Mouse (Mus musculus) thymus, adult 2 months (tissue): Measurements from ENCODE around the gene Abcb1a. TPM values are rescaled to one million over a fixed set of nuclear protein-coding genes. Genes with fewer than 3 reads are reported as not detected.
"Not testable (repeated sequence)": the region's sequence is repeated elsewhere in the genome, so short reads cannot be mapped to it uniquely, and the experiment has no call there.

Source experiments
- DNase-seq: peaks from one replicate; pipeline ENCODE4 v3.0.0; 2021
- H3K27ac ChIP-seq: fragments of 200-500 bp; 2 replicates; pipeline ENCODE4 v1.5.1; 2012; ENCODE audit warnings: low read length, control low read depth; ENCODE audit not compliant: control insufficient read depth, insufficient read depth
- H3K27me3 ChIP-seq: fragments of 200-500 bp; 2 replicates; pipeline ENCODE4 v1.6.1; 2012; ENCODE audit warnings: mild to moderate bottlenecking, low read length, moderate library complexity, mixed read lengths; ENCODE audit not compliant: control insufficient read depth, insufficient read depth
- H3K36me3 ChIP-seq: fragments of 200-500 bp; 2 replicates; pipeline ENCODE4 v1.6.1; 2012; ENCODE audit warnings: mild to moderate bottlenecking, low read length, moderate library complexity; ENCODE audit not compliant: control insufficient read depth, insufficient read depth
- H3K4me1 ChIP-seq: fragments of 200-500 bp; replicated peaks from 2 replicates; pipeline ENCODE4 v1.6.1; 2012; ENCODE audit warnings: low read length; ENCODE audit not compliant: control insufficient read depth, insufficient read depth
- H3K4me3 ChIP-seq: fragments of 200-500 bp; 2 replicates; pipeline ENCODE4 v1.5.1; 2012; ENCODE audit warnings: mild to moderate bottlenecking, low read length, control low read depth, moderate library complexity; ENCODE audit not compliant: control insufficient read depth, insufficient read depth
- CTCF ChIP-seq: fragments of 200-500 bp; IDR thresholded peaks from 2 replicates; pipeline ENCODE4 v1.5.1; 2012; ENCODE audit warnings: mild to moderate bottlenecking, control low read depth, low read length, moderate library complexity, borderline replicate concordance; ENCODE audit not compliant: control insufficient read depth, poor library complexity, insufficient read depth; ENCODE audit errors: extremely low read depth
- POLR2A ChIP-seq: fragments of 200-500 bp; IDR thresholded peaks from 2 replicates; pipeline ENCODE4 v1.6.1; 2012; ENCODE audit warnings: mild to moderate bottlenecking, low read length, control low read depth, moderate library complexity; ENCODE audit not compliant: control insufficient read depth, poor library complexity, insufficient read depth; ENCODE audit errors: extremely low read depth
- WGBS: fragments of 180-500 bp; shearing (Covaris S2); methylation state at CpG from one replicate; pipeline ENCODE4 v1.1.7; 2018; 5-methylcytosine and 5-hydroxymethylcytosine counted together
- polyA plus RNA-seq: library from polyadenylated mRNA; depleted of rRNA; stranded (reverse); fragments of >200 nt; gene quantifications from 2 replicates; pipeline ENCODE4 v1.2.3, GENCODE M21; 2012

The Abcb1a gene
- polyA plus RNA-seq, 1 experiment = 1.2 TPM

DNA sequence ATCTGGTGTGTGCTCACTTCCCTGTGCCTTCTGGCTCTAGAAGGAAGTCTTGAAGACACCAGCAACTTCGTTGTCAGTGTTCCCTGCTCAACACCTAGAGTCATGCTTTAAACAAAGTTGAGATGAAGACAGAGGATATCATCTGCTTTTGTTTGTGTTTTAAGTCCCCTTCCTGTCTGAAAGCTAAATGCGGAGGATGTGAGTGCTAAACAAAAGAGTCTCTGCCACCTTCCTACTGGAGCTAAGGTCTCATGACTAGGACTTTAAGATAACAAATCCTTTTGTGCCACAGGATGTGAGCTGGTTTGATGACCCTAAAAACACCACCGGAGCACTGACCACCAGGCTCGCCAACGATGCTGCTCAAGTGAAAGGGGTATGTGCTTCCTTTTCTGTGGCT, 63.0 kb downstream of the Abcb1a start:
- no peak for TF ChIP-seq CTCF
- no peak for TF ChIP-seq POLR2A
- DNase-seq = no peak
- no peaks in the 10 kb centered on the region for H3K27me3 ChIP-seq
- no peak overlapping the region for H3K4me3 ChIP-seq
- no peaks in the 10 kb centered on the region for H3K4me1 ChIP-seq
- WGBS = 69% methylated on average over 5 of the region's 5 CpGs
- H3K27ac ChIP-seq = no peak overlapping the region
- no peaks in the 10 kb centered on the region for H3K36me3 ChIP-seq

DNA sequence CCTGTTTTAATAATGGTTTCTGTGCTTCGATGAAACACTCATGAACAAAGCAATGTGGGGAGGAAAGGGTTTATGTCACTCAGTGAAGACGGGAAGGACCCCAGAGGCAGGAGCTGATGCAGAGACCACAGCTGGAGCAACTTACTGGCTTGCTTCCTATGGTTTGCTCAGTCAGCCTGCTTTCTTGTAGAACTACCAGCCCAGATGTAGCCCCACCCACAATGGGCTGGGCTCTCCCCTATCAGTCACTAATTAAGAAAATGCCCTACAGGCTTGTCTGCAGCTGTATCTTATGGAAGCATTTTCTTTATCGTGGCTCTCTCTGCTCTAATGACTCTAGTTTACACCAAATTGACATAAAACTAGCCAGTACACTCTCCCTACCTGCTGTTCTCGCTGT, 67.9 kb downstream of the Abcb1a start:
- Histone ChIP-seq H3K36me3 (no peaks in the 10 kb centered on the region), H3K4me3 (no peak overlapping the region), H3K27ac (no peak overlapping the region), H3K4me1 (no peaks in the 10 kb centered on the region), H3K27me3 (no peaks in the 10 kb centered on the region)
- WGBS = 65% methylated on average over 4 of the region's 4 CpGs
- no peak for DNase-seq
- TF ChIP-seq POLR2A (no peak), CTCF (no peak)

DNA sequence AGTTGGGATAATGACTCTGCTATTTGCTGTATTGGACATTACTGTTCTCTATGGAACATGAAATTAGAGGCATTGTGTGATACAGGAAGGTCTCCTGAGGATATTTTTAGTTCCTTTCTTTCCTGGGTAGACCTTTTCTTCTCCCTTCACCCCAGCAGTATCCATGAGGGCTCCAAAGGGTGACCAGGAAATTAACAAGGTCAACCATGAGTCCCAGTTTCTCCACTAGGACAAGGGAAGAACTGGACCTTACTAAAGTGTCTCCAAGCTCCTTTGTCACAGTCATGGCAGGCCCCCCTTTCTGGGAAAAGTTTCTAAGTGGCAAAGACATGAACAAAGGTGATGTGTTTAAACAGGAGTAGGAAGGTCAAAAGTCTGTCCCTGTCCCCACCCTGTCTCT, 72.8 kb downstream of the Abcb1a start:
- H3K27ac ChIP-seq = no peak overlapping the region
- TF ChIP-seq CTCF (no peak), POLR2A (no peak)
- H3K27me3 ChIP-seq = no peaks in the 10 kb centered on the region
- H3K4me3 ChIP-seq = no peak overlapping the region
- no peaks in the 10 kb centered on the region for H3K36me3 ChIP-seq
- no peaks in the 10 kb centered on the region for H3K4me1 ChIP-seq
- DNase-seq = no peak

DNA sequence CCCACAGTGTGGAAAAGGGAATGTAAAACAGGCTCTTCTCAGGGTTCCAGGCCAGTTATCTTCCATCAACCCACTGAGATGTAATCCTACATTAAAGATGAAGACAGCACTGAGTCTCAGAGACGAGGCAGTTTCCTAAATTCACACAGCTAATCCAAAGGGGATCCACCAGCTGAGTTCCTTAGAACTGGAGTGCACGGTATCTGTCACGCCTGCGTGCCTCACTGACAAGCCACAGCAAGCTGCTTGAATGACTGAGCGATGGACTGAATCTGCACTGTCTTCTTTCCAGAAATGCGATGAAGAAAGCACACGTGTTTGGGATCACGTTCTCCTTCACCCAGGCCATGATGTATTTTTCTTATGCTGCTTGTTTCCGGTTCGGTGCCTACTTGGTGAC, 73.4 kb downstream of the Abcb1a start:
- not testable (repeated sequence) for H3K36me3 ChIP-seq, H3K27me3 ChIP-seq, H3K27ac ChIP-seq, H3K4me1 ChIP-seq, DNase-seq, H3K4me3 ChIP-seq
- 95% methylated on average over 8 of the region's 10 CpGs for WGBS

DNA sequence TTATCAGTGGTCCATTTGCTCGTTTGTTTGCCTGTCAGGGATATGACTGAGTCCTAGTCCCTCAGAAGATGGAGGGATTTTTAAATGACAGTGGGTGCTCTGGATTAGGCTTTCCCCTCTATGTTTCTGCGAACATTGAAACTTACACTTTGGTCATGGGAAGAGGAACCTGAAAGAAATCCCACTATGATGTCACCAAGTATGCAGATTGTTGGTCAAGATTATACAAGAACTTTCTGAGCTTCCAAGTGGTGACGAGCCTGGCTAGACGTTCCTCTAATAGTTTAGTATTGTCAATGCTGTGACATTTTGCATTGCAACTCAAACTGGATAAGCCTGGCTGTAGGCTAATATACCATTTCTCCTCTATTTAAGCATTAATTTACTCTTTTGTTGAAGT, 76.5 kb downstream of the Abcb1a start:
- Histone ChIP-seq H3K4me3 (no peak overlapping the region), H3K36me3 (no peaks in the 10 kb centered on the region), H3K4me1 (no peaks in the 10 kb centered on the region), H3K27me3 (no peaks in the 10 kb centered on the region), H3K27ac (no peak overlapping the region)
- 83% methylated on average over 4 of the region's 4 CpGs for WGBS
- no peak for DNase-seq
- TF ChIP-seq CTCF (no peak), POLR2A (no peak)

DNA sequence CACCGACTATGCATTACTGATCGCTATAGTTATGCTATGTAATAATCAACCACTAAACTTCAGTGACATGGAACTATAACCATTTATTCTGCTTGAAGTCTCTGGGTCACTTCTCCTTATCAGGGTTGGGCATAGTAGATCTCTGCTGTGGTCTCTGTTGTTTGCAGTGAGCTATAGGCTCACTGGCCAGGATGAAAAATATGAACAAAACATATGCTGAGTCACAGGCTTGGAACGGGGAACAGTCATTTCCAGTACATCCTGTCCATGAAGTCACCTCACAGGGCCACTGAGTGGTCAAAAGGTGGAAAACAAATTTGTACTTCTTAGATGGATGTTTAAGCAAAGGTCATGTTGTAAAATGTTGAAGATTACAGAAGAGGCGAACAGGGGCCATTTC, 77.2 kb downstream of the Abcb1a start:
- Histone ChIP-seq H3K27ac (no peak overlapping the region), H3K27me3 (no peaks in the 10 kb centered on the region), H3K36me3 (no peaks in the 10 kb centered on the region), H3K4me3 (no peak overlapping the region), H3K4me1 (no peaks in the 10 kb centered on the region)
- TF ChIP-seq CTCF (no peak), POLR2A (no peak)
- WGBS = 84% methylated on average over 4 of the region's 4 CpGs
- no peak for DNase-seq

DNA sequence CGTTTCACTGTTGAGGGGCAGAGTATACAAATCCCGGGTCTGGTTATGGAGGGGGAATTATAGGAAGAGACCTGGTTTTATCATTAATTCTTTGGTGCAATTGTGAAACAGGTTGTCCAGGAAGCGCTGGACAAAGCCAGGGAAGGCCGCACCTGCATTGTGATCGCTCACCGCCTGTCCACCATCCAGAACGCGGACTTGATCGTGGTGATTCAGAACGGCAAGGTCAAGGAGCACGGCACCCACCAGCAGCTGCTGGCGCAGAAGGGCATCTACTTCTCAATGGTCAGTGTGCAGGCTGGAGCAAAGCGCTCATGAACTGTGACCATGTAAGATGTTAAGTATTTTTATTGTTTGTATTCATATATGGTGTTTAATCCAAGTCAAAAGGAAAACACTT, 87.4 kb downstream of the Abcb1a start:
- H3K36me3 ChIP-seq, H3K27ac ChIP-seq, H3K4me1 ChIP-seq, H3K4me3 ChIP-seq, DNase-seq, H3K27me3 ChIP-seq: not testable (repeated sequence)
- 99% methylated on average over 13 of the region's 13 CpGs for WGBS

DNA sequence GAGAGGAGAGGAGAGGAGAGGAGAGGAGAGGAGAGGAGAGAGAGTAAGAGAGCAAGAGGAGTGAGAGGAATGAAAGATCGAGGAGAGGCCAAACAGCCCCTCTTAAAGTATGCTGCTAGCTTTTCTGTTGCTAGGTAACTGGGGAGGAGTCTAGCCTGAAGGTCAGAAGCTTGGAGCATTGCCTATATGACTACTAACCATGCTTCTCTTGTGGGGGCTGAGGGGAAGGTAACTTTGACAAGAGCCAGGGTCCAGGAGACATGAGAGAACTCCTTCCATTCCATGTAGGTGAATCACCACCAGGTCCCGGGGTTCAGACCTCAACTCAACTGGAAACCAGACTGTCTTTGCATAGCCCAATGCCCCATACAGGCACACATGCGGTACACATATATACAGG, 113.0 kb downstream of the Abcb1a start:
- no peaks in the 10 kb centered on the region for H3K27me3 ChIP-seq
- no peak for TF ChIP-seq POLR2A
- TF ChIP-seq CTCF = no peak
- no peak for DNase-seq
- H3K4me1 ChIP-seq = no peaks in the 10 kb centered on the region
- WGBS = 88% methylated on average over 3 of the region's 3 CpGs
- no peak overlapping the region for H3K4me3 ChIP-seq
- H3K36me3 ChIP-seq = no peaks in the 10 kb centered on the region
- no peak overlapping the region for H3K27ac ChIP-seq
